9 mouse cellular contexts compared by ENCODE assay signal in the genomic region with DNA sequence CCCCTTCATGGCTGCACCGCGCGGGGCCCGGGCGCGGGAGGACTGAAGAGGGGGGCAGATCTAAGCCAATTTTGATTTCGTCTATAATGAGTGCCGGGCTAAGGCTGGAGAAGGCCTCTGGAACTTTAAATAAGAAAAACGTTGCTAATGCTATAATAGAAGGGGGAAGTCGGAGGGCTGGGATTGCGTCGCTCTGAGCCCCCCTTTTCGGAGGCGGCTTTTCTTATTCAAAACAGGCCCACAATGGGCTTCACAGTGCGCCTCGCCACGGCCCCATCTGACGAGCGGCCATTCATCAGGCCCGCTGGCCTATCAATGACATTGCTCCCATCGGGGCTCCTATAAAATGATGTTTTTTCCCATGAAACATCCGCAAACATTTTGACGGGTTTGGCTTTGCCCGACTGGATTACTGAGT. TPM values are rescaled to one million over a fixed set of nuclear protein-coding genes. Genes with fewer than 3 reads are reported as not detected.
DNase-seq lines count a peak whose midpoint lies in the region; ATAC-seq and TF ChIP-seq lines count a peak whose summit lies in the region.
"Had no signal": no experiment of that assay in that cellular context is flagged by ENCODE, and none has a peak within 500 bp of the region (broad histone marks: within the 10 kb centered on the region; RNA-seq: fewer than 3 reads in every experiment).

A gene (plus strand): TSS at position 277 of the 418 bp plus-strand sequence.

- H3K4me2 ChIP-seq in heart, embryonic 14.5 days (ENCODE audit: low read length): peak within 1 kb of the TSS; percentile 69
- H3K4me2 ChIP-seq in forebrain, embryonic 13.5 days: peak within 1 kb of the TSS; percentile 85
- peak within 1 kb of the TSS; percentile 67 for H3K4me2 ChIP-seq in limb, embryonic 13.5 days (replicated peaks)
- peak within 1 kb of the TSS; percentile 47 for H3K4me2 ChIP-seq in stomach, embryonic 14.5 days (replicated peaks; ENCODE audit: low read depth, low read length)

- no peaks in the 10 kb centered on the region for H3K9me3 ChIP-seq in heart, embryonic 14.5 days (ENCODE audit: control insufficient read depth, low read length)
- no peaks in the 10 kb centered on the region for H3K9me3 ChIP-seq in forebrain, embryonic 13.5 days (replicated peaks)
- H3K9me3 ChIP-seq in limb, embryonic 13.5 days: no peaks in the 10 kb centered on the region
- H3K9me3 ChIP-seq in stomach, embryonic 14.5 days (ENCODE audit: control insufficient read depth, low read depth, low read length): no peaks in the 10 kb centered on the region
- H3K9me3 ChIP-seq: G1E had no signal

- peak within 1 kb of the TSS; percentile 17 to 42 for H3K4me3 ChIP-seq in heart, embryonic 14.5 days (ENCODE audit: control insufficient read depth in 1 of 2, insufficient read depth in 1 of 2, low read depth in 1 of 2, low read length in 2 of 2)
- H3K4me3 ChIP-seq in forebrain, embryonic 13.5 days: peak within 1 kb of the TSS; percentile 47
- H3K4me3 ChIP-seq in limb, embryonic 13.5 days: peak within 1 kb of the TSS; percentile 40
- peak within 1 kb of the TSS; percentile 29 for H3K4me3 ChIP-seq in stomach, embryonic 14.5 days (ENCODE audit: low read depth, low read length)
- no peak within 1 kb of the TSS for H3K4me3 ChIP-seq in thymus, adult 2 months (ENCODE audit: control insufficient read depth, insufficient read depth, low read length)

- TF ChIP-seq POLR2A in thymus, adult 2 months (IDR thresholded peaks at IDR 0.05; ENCODE audit: control insufficient read depth, extremely low read depth, insufficient read depth, low read length, poor library complexity): no peak

- no peak for DNase-seq in heart, adult 9 months (ENCODE audit: low spot score in 2 of 2)
- peak; percentile 83 for DNase-seq in ES-CJ7 (ENCODE audit: low read depth, low spot score)
- DNase-seq in thymus, adult 2 months: no peak
- no peak for DNase-seq in yolk sac, embryonic 10.5 days (ENCODE audit: low spot score)

- ATAC-seq in heart, embryonic 14.5 days (ENCODE audit: insufficient number of reproducible peaks, insufficient read depth, low FRiP score, low read depth): no peak
- peak; percentile 76 for ATAC-seq in forebrain, embryonic 13.5 days
- ATAC-seq in limb, embryonic 13.5 days (ENCODE audit: low FRiP score, low read depth): no peak
- no peak for ATAC-seq in stomach, embryonic 14.5 days (ENCODE audit: insufficient number of reproducible peaks, insufficient read depth, low FRiP score, low read depth)

- H3K27me3 ChIP-seq in heart, embryonic 14.5 days (ENCODE audit: control insufficient read depth, insufficient read depth, low read length): peaks cover 96% of the 10 kb centered on the region
- peaks cover 52% of the 10 kb centered on the region for H3K27me3 ChIP-seq in forebrain, embryonic 13.5 days
- peaks cover 97% of the 10 kb centered on the region for H3K27me3 ChIP-seq in limb, embryonic 13.5 days
- peaks cover 71% of the 10 kb centered on the region for H3K27me3 ChIP-seq in stomach, embryonic 14.5 days (ENCODE audit: control insufficient read depth, insufficient read depth, low read length)
- H3K27me3 ChIP-seq in thymus, adult 2 months (ENCODE audit: control insufficient read depth, insufficient read depth, low read length): peaks cover 32% of the 10 kb centered on the region

- peaks cover 13 to 36% of the 10 kb centered on the region in 2 experiments; a peak in 3 of 4 replicates for H3K4me1 ChIP-seq in heart, embryonic 14.5 days (ENCODE audit: control insufficient read depth in 2 of 2, insufficient read depth in 2 of 2, low read length in 2 of 2)
- peaks cover 68% of the 10 kb centered on the region for H3K4me1 ChIP-seq in forebrain, embryonic 13.5 days
- peaks cover 48% of the 10 kb centered on the region for H3K4me1 ChIP-seq in limb, embryonic 13.5 days
- H3K4me1 ChIP-seq in stomach, embryonic 14.5 days (ENCODE audit: control insufficient read depth, insufficient read depth, low read length): peaks cover 13% of the 10 kb centered on the region; the same call in 1 of the 2 replicates
- 0 out of 2 replicates have a peak, but pooled peaks cover 5% of the 10 kb centered on the region for H3K4me1 ChIP-seq in thymus, adult 2 months (replicated peaks; ENCODE audit: control insufficient read depth, insufficient read depth, low read length)

- no peak within 1 kb of the TSS for H3K27ac ChIP-seq in heart, embryonic 14.5 days (replicated peaks in 1 of 2; ENCODE audit: control insufficient read depth in 1 of 2, insufficient read depth in 1 of 2, low read depth in 2 of 2, low read length in 2 of 2)
- peak within 1 kb of the TSS; percentile 94 for H3K27ac ChIP-seq in forebrain, embryonic 13.5 days
- H3K27ac ChIP-seq in limb, embryonic 13.5 days: no peak within 1 kb of the TSS
- H3K27ac ChIP-seq in stomach, embryonic 14.5 days (ENCODE audit: low read length): no peak within 1 kb of the TSS
- no peak within 1 kb of the TSS for H3K27ac ChIP-seq in thymus, adult 2 months (ENCODE audit: control insufficient read depth, insufficient read depth, low read length)

- no peak for TF ChIP-seq CTCF in thymus, adult 2 months (IDR thresholded peaks at IDR 0.05; ENCODE audit: borderline replicate concordance, control insufficient read depth, extremely low read depth, insufficient read depth, low read length, poor library complexity)

- no peak within 1 kb of the TSS for H3K9ac ChIP-seq in heart, embryonic 14.5 days (ENCODE audit: low read length)
- peak within 1 kb of the TSS; percentile 69 for H3K9ac ChIP-seq in forebrain, embryonic 13.5 days
- H3K9ac ChIP-seq in limb, embryonic 13.5 days: peak within 1 kb of the TSS; percentile 54
- H3K9ac ChIP-seq in stomach, embryonic 14.5 days (replicated peaks; ENCODE audit: low read depth, low read length): no peak within 1 kb of the TSS

- no peaks in the 10 kb centered on the region for H3K36me3 ChIP-seq in heart, embryonic 14.5 days (ENCODE audit: control insufficient read depth, insufficient read depth, low read length)
- H3K36me3 ChIP-seq in forebrain, embryonic 13.5 days (ENCODE audit: poor library complexity, severe bottlenecking): no peaks in the 10 kb centered on the region
- H3K36me3 ChIP-seq in limb, embryonic 13.5 days: no peaks in the 10 kb centered on the region
- no peaks in the 10 kb centered on the region for H3K36me3 ChIP-seq in stomach, embryonic 14.5 days (ENCODE audit: control insufficient read depth, insufficient read depth, low read length)
- no peaks in the 10 kb centered on the region for H3K36me3 ChIP-seq in thymus, adult 2 months (ENCODE audit: control insufficient read depth, insufficient read depth, low read length)
- H3K36me3 ChIP-seq: G1E had no signal

- under 1% methylated on average over 24 of the region's 24 CpGs for WGBS in heart, embryonic 14.5 days
- WGBS in forebrain, embryonic 13.5 days: 0% methylated on average over 23 of the region's 24 CpGs
- under 1% methylated on average over 24 of the region's 24 CpGs for WGBS in limb, embryonic 13.5 days
- under 1% methylated on average over 24 of the region's 24 CpGs for WGBS in stomach, embryonic 14.5 days
- WGBS in thymus, adult 2 months: 3% methylated on average over 24 of the region's 24 CpGs

RNA-seq across cellular contexts. Expression of the gene that starts here (rescaled TPM):
- not detected in 2 replicates for polyA plus RNA-seq in heart, embryonic 14.5 days (2014; fragmentation: Nextera tagmentation; extraction: Ambion mirVana)
- 11.8 and 15.6 TPM in 2 replicates for polyA plus RNA-seq in forebrain, embryonic 13.5 days (2015; fragmentation: Nextera tagmentation; extraction: Ambion mirVana)
- 0.52 and 0.55 TPM in 2 replicates for polyA plus RNA-seq in limb, embryonic 13.5 days (2015; fragmentation: Nextera tagmentation; extraction: Ambion mirVana)
- not detected in 2 replicates for polyA plus RNA-seq in stomach, embryonic 14.5 days (2014; fragmentation: Nextera tagmentation; extraction: Ambion mirVana)
- polyA plus RNA-seq in thymus, adult 2 months (2012; rRNA removed): 0.04 and 0.12 TPM in 2 replicates
- polyA plus RNA-seq: G1E had no signal

Comparison
In these comparisons a context has a peak if more than half of its experiments do, and no peak if none do; other contexts are left out.
1. H3K9ac ChIP-seq: peak in forebrain, embryonic 13.5 days (single experiment) and limb, embryonic 13.5 days (single experiment); none in heart, embryonic 14.5 days (single experiment) and stomach, embryonic 14.5 days (single experiment).
2. Peak in every context shown above with its lines, with median percentiles within 50 percentile points of each other: H3K4me2 ChIP-seq.